Mouse (Mus musculus) small intestine, adult 2 months (tissue): ENCODE measurements at regions not wholly inside any gene's neighbourhood (a gene's known extent, or its start where the extent isn't known, plus 50 kb on each side); places are given as distances from the start of the nearest gene placed in this dataset.

ENCODE experiments used
- CTCF ChIP-seq: fragments of 200-500 bp; IDR thresholded peaks from 2 replicates; pipeline ENCODE4 v1.5.1; 2012; ENCODE audit warnings: low read depth, mild to moderate bottlenecking, control low read depth, inconsistent platforms, low read length, moderate library complexity, mixed read lengths; ENCODE audit not compliant: insufficient replicate concordance, insufficient read length; ENCODE audit errors: extremely low read depth
- POLR2A ChIP-seq: fragments of 200-500 bp; IDR thresholded peaks from 2 replicates; pipeline ENCODE4 v1.6.1; 2012; ENCODE audit warnings: low read depth, mild to moderate bottlenecking, control low read depth, inconsistent platforms, low read length, moderate library complexity

GRCm38 (mm10) chr5:39311211-39311610 is 434.6 kb upstream of the Clnk start:
- TF ChIP-seq CTCF = no peak
- TF ChIP-seq POLR2A = no peak
